Mouse (Mus musculus) neural tube, embryonic 11.5 days (tissue): Measurements from ENCODE around the gene Mecp2. TPM values are rescaled to one million over a fixed set of nuclear protein-coding genes. Genes with fewer than 3 reads are reported as not detected.
"Not testable (repeated sequence)": the region's sequence is repeated elsewhere in the genome, so short reads cannot be mapped to it uniquely, and the experiment has no call there.

Experiments
- ATAC-seq: fragments of 200-750 bp; cut with Nextera tagmentation; 2 replicates; pipeline ENCODE4 v1.8.0; 2017; ENCODE audit warnings: moderate number of reproducible peaks, mild to moderate bottlenecking, moderate TSS enrichment, moderate library complexity; ENCODE audit not compliant: insufficient read depth, low FRiP score, low TSS enrichment
- DNase-seq: peaks from one replicate; pipeline ENCODE4 v3.0.0-alpha.2; 2015; ENCODE audit warnings: low spot score
- H3K27ac ChIP-seq: fragments of 300-500 bp; sonication (generic); 2 replicates; pipeline ENCODE4 v1.5.1; 2014; ENCODE audit warnings: low read depth, mild to moderate bottlenecking, low read length
- H3K27me3 ChIP-seq: fragments of 300-500 bp; sonication (generic); 2 replicates; pipeline ENCODE4 v1.6.1; 2014; ENCODE audit warnings: mild to moderate bottlenecking, low read length, mixed read lengths; ENCODE audit not compliant: control insufficient read depth, insufficient read depth
- H3K36me3 ChIP-seq: fragments of 300-500 bp; sonication (generic); 2 replicates; pipeline ENCODE4 v1.6.1; 2014; ENCODE audit warnings: mild to moderate bottlenecking, low read length, moderate library complexity, mixed read lengths; ENCODE audit not compliant: control insufficient read depth, insufficient read depth
- H3K4me1 ChIP-seq: fragments of 300-500 bp; sonication (generic); 2 replicates; pipeline ENCODE4 v1.6.1; 2014; ENCODE audit warnings: low read length, mixed read lengths; ENCODE audit not compliant: control insufficient read depth, insufficient read depth
- H3K4me2 ChIP-seq: fragments of 300-500 bp; sonication (generic); 2 replicates; pipeline ENCODE4 v1.6.1; 2014; ENCODE audit warnings: low read depth, mild to moderate bottlenecking, moderate library complexity
- H3K4me3 ChIP-seq: fragments of 300-500 bp; sonication (generic); 2 replicates; pipeline ENCODE4 v1.5.1; 2014; ENCODE audit warnings: low read depth, low read length
- H3K9ac ChIP-seq: fragments of 300-500 bp; sonication (generic); 2 replicates; pipeline ENCODE4 v1.6.1; 2014; ENCODE audit warnings: mild to moderate bottlenecking, low read length
- H3K9me3 ChIP-seq: fragments of 300-500 bp; sonication (generic); 2 replicates; pipeline ENCODE4 v1.6.1; 2016; ENCODE audit warnings: low read length; ENCODE audit not compliant: control insufficient read depth
- whole genome bisulfite sequencing: fragments of 180-500 bp; shearing (Covaris S2); extraction: QIAGEN DNeasy Blood & Tissue Kit; methylation state at CpG from one replicate; pipeline ENCODE4 v1.1.7; 2014; 5-methylcytosine and 5-hydroxymethylcytosine counted together
- polyA plus RNA-seq: library from polyadenylated mRNA; unstranded; fragments of >200 nt; fragmentation: Nextera tagmentation; extraction: Ambion mirVana; gene quantifications from 2 replicates; pipeline ENCODE4 v1.2.1, GENCODE M21; 2014

Mecp2 gene
- polyA plus RNA-seq, result 15.6 and 16.2 TPM in 2 replicates

- H3K4me1 ChIP-seq, ATAC-seq, H3K36me3 ChIP-seq, H3K4me3 ChIP-seq, H3K9me3 ChIP-seq, H3K27me3 ChIP-seq, H3K9ac ChIP-seq, H3K4me2 ChIP-seq, H3K27ac ChIP-seq, DNase-seq: not testable (repeated sequence)
- 28% methylated on average over 1 of the region's 1 CpGs for WGBS
Measured at GRCm38 (mm10) chrX:74135263-74135662, at the start of gene Mecp2. Mecp2 (minus strand) TSS chrX:74135363.

- 90% methylated on average over 17 of the region's 17 CpGs for WGBS
- H3K9ac ChIP-seq, result no peak within 1 kb of the TSS
- DNase-seq, result no peak
- no peaks in the 10 kb centered on the region for H3K27me3 ChIP-seq
- ATAC-seq, result no peak
- no peaks in the 10 kb centered on the region for H3K9me3 ChIP-seq
- no peaks in the 10 kb centered on the region for H3K4me1 ChIP-seq
- no peak within 1 kb of the TSS for H3K27ac ChIP-seq
- H3K36me3 ChIP-seq, result no peaks in the 10 kb centered on the region
- H3K4me3 ChIP-seq, result no peak within 1 kb of the TSS
- no peak within 1 kb of the TSS for H3K4me2 ChIP-seq
Measured at GRCm38 (mm10) chrX:74176959-74177358, 41.8 kb upstream of the Mecp2 start, which contains the start of gene Tktl1. Tktl1 (plus strand) TSS chrX:74177259.

- Histone ChIP-seq H3K27ac (no peak within 1 kb of the TSS), H3K27me3 (no peaks in the 10 kb centered on the region), H3K9me3 (no peaks in the 10 kb centered on the region), H3K4me2 (no peak within 1 kb of the TSS), H3K36me3 (no peaks in the 10 kb centered on the region), H3K4me3 (no peak within 1 kb of the TSS), H3K4me1 (no peaks in the 10 kb centered on the region), H3K9ac (no peak within 1 kb of the TSS)
- DNase-seq (no peak), ATAC-seq (no peak)
- 97% methylated on average over 1 of the region's 1 CpGs for WGBS
Measured at GRCm38 (mm10) chrX:74167738-74168137, 32.6 kb upstream of the Mecp2 start, which contains the start of gene Tex28. Tex28 (minus strand) TSS chrX:74167838.

GRCm38 (mm10) chrX:74127164-74127563 is 8.0 kb downstream of the Mecp2 start, which contains the start of gene Opn1mw:
Opn1mw (plus strand) TSS chrX:74127464.
- H3K36me3 ChIP-seq, result no peaks in the 10 kb centered on the region
- no peak for DNase-seq
- H3K9ac ChIP-seq, result no peak within 1 kb of the TSS
- ATAC-seq, result no peak
- H3K4me1 ChIP-seq, result no peaks in the 10 kb centered on the region
- no peaks in the 10 kb centered on the region for H3K9me3 ChIP-seq
- H3K27me3 ChIP-seq, result no peaks in the 10 kb centered on the region
- no peak within 1 kb of the TSS for H3K4me3 ChIP-seq
- no peak within 1 kb of the TSS for H3K4me2 ChIP-seq
- H3K27ac ChIP-seq, result no peak within 1 kb of the TSS

GRCm38 (mm10) chrX:74124975-74125374 is 10.2 kb downstream of the Mecp2 start:
- no peak overlapping the region for H3K4me2 ChIP-seq
- 56% methylated on average over 2 of the region's 2 CpGs for WGBS

GRCm38 (mm10) chrX:74115511-74115910 is 19.7 kb downstream of the Mecp2 start:
- ATAC-seq (no peak), DNase-seq (peak; percentile 46)
- no peak overlapping the region; the same call in 1 of the 2 replicates for H3K9ac ChIP-seq
- no peaks in the 10 kb centered on the region for H3K9me3 ChIP-seq
- H3K27ac ChIP-seq, result no peak overlapping the region
- no peaks in the 10 kb centered on the region for H3K36me3 ChIP-seq
- no peaks in the 10 kb centered on the region for H3K27me3 ChIP-seq
- H3K4me3 ChIP-seq, result no peak overlapping the region
- H3K4me1 ChIP-seq, result no peaks in the 10 kb centered on the region
- peak overlapping the region; percentile 31; the same call in 1 of the 2 replicates for H3K4me2 ChIP-seq
- 25% methylated on average over 10 of the region's 10 CpGs for WGBS

More at GRCm38 (mm10) chrX:74124975-74125374, 10.2 kb downstream of the Mecp2 start:
- H3K36me3 ChIP-seq, result no peaks in the 10 kb centered on the region
- H3K4me3 ChIP-seq, result no peak overlapping the region
- H3K4me1 ChIP-seq, result no peaks in the 10 kb centered on the region
- no peak overlapping the region for H3K9ac ChIP-seq
- no peak overlapping the region for H3K27ac ChIP-seq
- H3K9me3 ChIP-seq, result no peaks in the 10 kb centered on the region
- ATAC-seq (no peak), DNase-seq (no peak)
- H3K27me3 ChIP-seq, result no peaks in the 10 kb centered on the region

- ATAC-seq, result no peak
- Histone ChIP-seq H3K36me3 (no peaks in the 10 kb centered on the region), H3K4me1 (no peaks in the 10 kb centered on the region), H3K9ac (no peak overlapping the region), H3K27ac (no peak overlapping the region), H3K4me3 (no peak overlapping the region), H3K9me3 (no peaks in the 10 kb centered on the region), H3K4me2 (no peak overlapping the region), H3K27me3 (no peaks in the 10 kb centered on the region)
- no peak for DNase-seq
Measured at GRCm38 (mm10) chrX:74114036-74114435, 21.1 kb downstream of the Mecp2 start.

- Histone ChIP-seq H3K36me3 (no peaks in the 10 kb centered on the region), H3K9ac (no peak overlapping the region), H3K27ac (no peak overlapping the region), H3K4me2 (no peak overlapping the region), H3K4me1 (no peaks in the 10 kb centered on the region), H3K27me3 (no peaks in the 10 kb centered on the region), H3K9me3 (no peaks in the 10 kb centered on the region), H3K4me3 (no peak overlapping the region)
- ATAC-seq (no peak), DNase-seq (no peak)
- 60% methylated on average over 3 of the region's 3 CpGs for WGBS
Measured at GRCm38 (mm10) chrX:74108747-74109146, 26.4 kb downstream of the Mecp2 start.

- H3K36me3 ChIP-seq, result no peaks in the 10 kb centered on the region
- DNase-seq, result no peak
- WGBS, result 51% methylated on average over 2 of the region's 2 CpGs
Measured at GRCm38 (mm10) chrX:74105916-74106315, 29.2 kb downstream of the Mecp2 start.

More at GRCm38 (mm10) chrX:74105916-74106315, 29.2 kb downstream of the Mecp2 start:
- H3K4me3 ChIP-seq, result no peak overlapping the region
- no peaks in the 10 kb centered on the region for H3K27me3 ChIP-seq
- H3K9me3 ChIP-seq, result no peaks in the 10 kb centered on the region
- H3K9ac ChIP-seq, result no peak overlapping the region
- ATAC-seq, result no peak
- H3K4me2 ChIP-seq, result no peak overlapping the region
- no peaks in the 10 kb centered on the region for H3K4me1 ChIP-seq
- H3K27ac ChIP-seq, result no peak overlapping the region
